ENCODE assay signal across 23 mouse cellular contexts in the genomic region with DNA sequence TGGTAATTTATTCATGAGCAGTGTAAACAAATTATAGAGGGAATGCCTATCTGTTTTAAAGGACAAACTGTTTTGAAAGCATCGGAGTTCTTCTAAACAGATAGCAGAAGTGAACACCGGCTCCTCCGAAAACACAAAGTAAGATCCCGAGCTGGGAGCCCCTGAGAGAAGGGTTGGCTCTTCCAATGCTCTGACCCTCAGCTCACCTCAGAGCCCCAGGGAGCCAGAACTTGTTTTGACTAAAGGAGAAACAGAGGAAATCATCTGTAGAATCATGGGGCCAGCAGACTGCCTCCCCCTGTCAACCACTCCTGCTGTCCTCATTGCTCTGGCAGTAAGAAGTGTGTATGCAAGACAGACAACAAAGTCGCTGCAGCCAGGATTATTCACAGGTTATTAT. TPM values are rescaled to one million over a fixed set of nuclear protein-coding genes. Genes with fewer than 3 reads are reported as not detected.
A peak's percentile ranks its signal among the peaks of the same experiment; 100 is the strongest.
DNase-seq lines count a peak whose midpoint lies in the region; ATAC-seq and TF ChIP-seq lines count a peak whose summit lies in the region.
"Had no signal": no experiment of that assay in that cellular context is flagged by ENCODE, and none has a peak within 500 bp of the region (broad histone marks: within the 10 kb centered on the region; RNA-seq: fewer than 3 reads in every experiment).

No protein-coding gene starts in this region.

- no peak for ATAC-seq in kidney, embryonic 14.5 days (ENCODE audit: low FRiP score, low TSS enrichment)
- ATAC-seq in midbrain, embryonic 14.5 days (ENCODE audit: low FRiP score, low TSS enrichment), result no peak
- no peak for ATAC-seq in midbrain, embryonic 11.5 days (ENCODE audit: low FRiP score)
- no peak for ATAC-seq in liver, postnatal 0 days
- ATAC-seq: forebrain, embryonic 16.5 days; Patski had no signal

- DNase-seq in kidney, adult 11 months, result no peak
- peak; percentile 14 for DNase-seq in midbrain, embryonic 14.5 days
- no peak for DNase-seq in midbrain, embryonic 11.5 days (ENCODE audit: low spot score, missing footprints)
- DNase-seq in R1 (ENCODE audit: low read depth, low spot score), result peak; percentile 52
- DNase-seq in embryo, embryonic 11 days, result peak; percentile 41
- no peak for DNase-seq in liver, postnatal 0 days
- DNase-seq: adrenal gland, adult 2 months; adrenal gland, postnatal 25 days; cerebellum, adult 18-20 months; cerebellum, adult 9-11 months; cerebellum, postnatal 36 days; gastrocnemius, postnatal 10 days; heart, adult 2 months had no signal

- H3K36me3 ChIP-seq in kidney, embryonic 14.5 days (ENCODE audit: control insufficient read depth, insufficient read depth, low read length), result no peaks in the 10 kb centered on the region
- H3K36me3 ChIP-seq in midbrain, embryonic 14.5 days (ENCODE audit: control insufficient read depth, insufficient read depth, low read length), result no peaks in the 10 kb centered on the region
- H3K36me3 ChIP-seq in midbrain, embryonic 11.5 days (ENCODE audit: control insufficient read depth, insufficient read depth, low read length), result no peaks in the 10 kb centered on the region
- no peaks in the 10 kb centered on the region for H3K36me3 ChIP-seq in liver, postnatal 0 days (replicated peaks; ENCODE audit: insufficient read depth, low read length)
- H3K36me3 ChIP-seq: embryonic facial prominence, embryonic 13.5 days; forebrain, embryonic 12.5 days; heart, embryonic 15.5 days; hindbrain, embryonic 10.5 days had no signal

- WGBS in kidney, embryonic 14.5 days, result 30% methylated on average over 5 of the region's 5 CpGs
- 74% methylated on average over 5 of the region's 5 CpGs for WGBS in midbrain, embryonic 14.5 days
- WGBS in midbrain, embryonic 11.5 days, result 77% methylated on average over 5 of the region's 5 CpGs
- WGBS in liver, postnatal 0 days (ENCODE audit: insufficient replicate concordance), result 76% methylated on average over 5 of the region's 5 CpGs

- no peak overlapping the region for H3K4me2 ChIP-seq in kidney, embryonic 14.5 days (replicated peaks; ENCODE audit: low read depth, low read length)
- H3K4me2 ChIP-seq in midbrain, embryonic 14.5 days (ENCODE audit: low read length), result no peak overlapping the region
- H3K4me2 ChIP-seq in midbrain, embryonic 11.5 days, result no peak overlapping the region
- H3K4me2 ChIP-seq in liver, postnatal 0 days (ENCODE audit: low read depth, low read length), result no peak overlapping the region
- H3K4me2 ChIP-seq: embryonic facial prominence, embryonic 13.5 days; forebrain, embryonic 12.5 days; heart, embryonic 11.5 days; heart, embryonic 15.5 days; hindbrain, embryonic 14.5 days had no signal

- H3K4me3 ChIP-seq in kidney, embryonic 14.5 days (ENCODE audit: low read length), result no peak overlapping the region
- H3K4me3 ChIP-seq in midbrain, embryonic 14.5 days (replicated peaks; ENCODE audit: low read depth, low read length), result no peak overlapping the region
- no peak overlapping the region for H3K4me3 ChIP-seq in midbrain, embryonic 11.5 days (ENCODE audit: low read depth, low read length)
- no peak overlapping the region for H3K4me3 ChIP-seq in liver, postnatal 0 days (ENCODE audit: low read depth, low read length)
- H3K4me3 ChIP-seq: embryonic facial prominence, embryonic 13.5 days; forebrain, embryonic 12.5 days; heart, adult 2 months; heart, embryonic 15.5 days; hindbrain, embryonic 10.5 days had no signal

- H3K27me3 ChIP-seq in kidney, embryonic 14.5 days (ENCODE audit: control insufficient read depth, insufficient read depth, low read length), result no peaks in the 10 kb centered on the region
- no peaks in the 10 kb centered on the region for H3K27me3 ChIP-seq in midbrain, embryonic 14.5 days (ENCODE audit: control insufficient read depth, insufficient read depth, low read length)
- no peaks in the 10 kb centered on the region for H3K27me3 ChIP-seq in midbrain, embryonic 11.5 days (ENCODE audit: control insufficient read depth, insufficient read depth, low read length)
- H3K27me3 ChIP-seq in liver, postnatal 0 days (ENCODE audit: insufficient read depth, low read length), result no peaks in the 10 kb centered on the region
- H3K27me3 ChIP-seq: CH12.LX; embryonic facial prominence, embryonic 13.5 days; forebrain, embryonic 12.5 days; heart, embryonic 15.5 days; Patski had no signal

- no peak overlapping the region for H3K9ac ChIP-seq in kidney, embryonic 14.5 days (ENCODE audit: low read depth, low read length)
- H3K9ac ChIP-seq in midbrain, embryonic 14.5 days (replicated peaks; ENCODE audit: low read length), result no peak overlapping the region
- no peak overlapping the region for H3K9ac ChIP-seq in midbrain, embryonic 11.5 days (ENCODE audit: low read length)
- H3K9ac ChIP-seq in liver, postnatal 0 days (replicated peaks), result no peak overlapping the region
- H3K9ac ChIP-seq: embryonic facial prominence, embryonic 13.5 days; forebrain, embryonic 12.5 days; heart, embryonic 15.5 days; hindbrain, embryonic 14.5 days had no signal

- peaks cover 28% of the 10 kb centered on the region for H3K4me1 ChIP-seq in kidney, embryonic 14.5 days (ENCODE audit: control insufficient read depth, insufficient read depth, low read length)
- no peaks in the 10 kb centered on the region for H3K4me1 ChIP-seq in midbrain, embryonic 14.5 days (ENCODE audit: control insufficient read depth, insufficient read depth, low read length)
- H3K4me1 ChIP-seq in midbrain, embryonic 11.5 days (ENCODE audit: control insufficient read depth, insufficient read depth, low read length), result no peaks in the 10 kb centered on the region
- H3K4me1 ChIP-seq in liver, postnatal 0 days (ENCODE audit: insufficient read depth), result no peaks in the 10 kb centered on the region
- H3K4me1 ChIP-seq: forebrain, embryonic 12.5 days; heart, embryonic 15.5 days had no signal

- H3K9me3 ChIP-seq in kidney, embryonic 14.5 days (ENCODE audit: control insufficient read depth, low read length), result no peaks in the 10 kb centered on the region
- no peaks in the 10 kb centered on the region for H3K9me3 ChIP-seq in midbrain, embryonic 14.5 days (ENCODE audit: control insufficient read depth, low read length)
- H3K9me3 ChIP-seq in midbrain, embryonic 11.5 days (ENCODE audit: control insufficient read depth, low read length), result no peaks in the 10 kb centered on the region
- no peaks in the 10 kb centered on the region for H3K9me3 ChIP-seq in liver, postnatal 0 days (ENCODE audit: low read length)
- H3K9me3 ChIP-seq: embryonic facial prominence, embryonic 13.5 days; forebrain, embryonic 12.5 days; heart, embryonic 15.5 days; hindbrain, embryonic 10.5 days had no signal

- peak overlapping the region; percentile 21; the same call in 1 of the 2 replicates for H3K27ac ChIP-seq in kidney, embryonic 14.5 days (ENCODE audit: low read depth, low read length)
- no peak overlapping the region for H3K27ac ChIP-seq in midbrain, embryonic 14.5 days (replicated peaks; ENCODE audit: low read depth, low read length)
- H3K27ac ChIP-seq in midbrain, embryonic 11.5 days (ENCODE audit: low read depth, low read length), result no peak overlapping the region
- H3K27ac ChIP-seq in liver, postnatal 0 days (ENCODE audit: low read depth), result no peak overlapping the region
- H3K27ac ChIP-seq: forebrain, embryonic 12.5 days; heart, adult 2 months; heart, embryonic 15.5 days; hindbrain, embryonic 10.5 days; hindbrain, embryonic 14.5 days had no signal

- no peak for TF ChIP-seq CTCF in liver, postnatal 0 days (IDR thresholded peaks at IDR 0.05; ENCODE audit: low read depth)

- TF ChIP-seq EP300 in liver, postnatal 0 days (IDR thresholded peaks at IDR 0.05; ENCODE audit: low read depth), result no peak

RNA-seq across cellular contexts. Expression of a gene that starts 31.0 kb away (rescaled TPM):
- polyA plus RNA-seq in kidney, embryonic 14.5 days (2014; fragmentation: Nextera tagmentation; extraction: Ambion mirVana), result 1.7 and 1.8 TPM in 2 replicates
- polyA plus RNA-seq in midbrain, embryonic 14.5 days (2014; fragmentation: Nextera tagmentation; extraction: Ambion mirVana), result 0.43 and 0.54 TPM in 2 replicates
- 1.1 and 2.4 TPM in 2 replicates for polyA plus RNA-seq in midbrain, embryonic 11.5 days (2014; fragmentation: Nextera tagmentation; extraction: Ambion mirVana)
- 5.4 and 7.0 TPM in 2 replicates for polyA plus RNA-seq in liver, postnatal 0 days (2015; fragmentation: Nextera tagmentation; extraction: Ambion mirVana)

RNA-seq across cellular contexts. Expression of a gene that starts 31.1 kb away (rescaled TPM):
- polyA plus RNA-seq in kidney, embryonic 14.5 days (2014; fragmentation: Nextera tagmentation; extraction: Ambion mirVana), result 6.5 and 7.5 TPM in 2 replicates
- 1.0 and 1.8 TPM in 2 replicates for polyA plus RNA-seq in midbrain, embryonic 14.5 days (2014; fragmentation: Nextera tagmentation; extraction: Ambion mirVana)
- polyA plus RNA-seq in midbrain, embryonic 11.5 days (2014; fragmentation: Nextera tagmentation; extraction: Ambion mirVana), result 2.9 and 3.3 TPM in 2 replicates
- polyA plus RNA-seq in liver, postnatal 0 days (2015; fragmentation: Nextera tagmentation; extraction: Ambion mirVana), result 6.8 and 7.1 TPM in 2 replicates

Comparison
In these comparisons a context has a peak if more than half of its experiments do, and no peak if none do; other contexts are left out.
1. DNase-seq: peak in midbrain, embryonic 14.5 days (single experiment), R1 (single experiment) and embryo, embryonic 11 days (single experiment); none in kidney, adult 11 months (single experiment), midbrain, embryonic 11.5 days (single experiment) and liver, postnatal 0 days (single experiment).